Comparison of ENCODE assay signal across 8 mouse cellular contexts in genomic region chr3:115529918-115530317, GRCm38 (mm10).
DNase-seq lines count a peak whose midpoint lies in the region; ATAC-seq and TF ChIP-seq lines count a peak whose summit lies in the region.

No protein-coding gene starts in this region.

- H3K9ac ChIP-seq in heart, adult 2 months (ENCODE audit: low read depth, low read length), result no peak overlapping the region
- no peak overlapping the region for H3K9ac ChIP-seq in midbrain, postnatal 0 days (replicated peaks; ENCODE audit: low read length, poor library complexity, severe bottlenecking)
- no peak overlapping the region for H3K9ac ChIP-seq in midbrain, embryonic 13.5 days (replicated peaks)

- TF ChIP-seq EP300 in heart, adult 2 months (IDR thresholded peaks at IDR 0.05; ENCODE audit: insufficient read depth, low read depth, low read length), result no peak

- 41% methylated on average over 4 of the region's 4 CpGs for WGBS in heart, adult 2 months
- 56% methylated on average over 4 of the region's 4 CpGs for WGBS in midbrain, postnatal 0 days
- 56% methylated on average over 4 of the region's 4 CpGs for WGBS in midbrain, embryonic 13.5 days

- H3K9me3 ChIP-seq in midbrain, postnatal 0 days (ENCODE audit: low read length), result no peaks in the 10 kb centered on the region
- H3K9me3 ChIP-seq in midbrain, embryonic 13.5 days, result no peaks in the 10 kb centered on the region

- TF ChIP-seq POLR2A in heart, adult 2 months (IDR thresholded peaks at IDR 0.05; ENCODE audit: insufficient read depth, low read depth, low read length), result no peak
- TF ChIP-seq POLR2A in cortical plate, adult 2 months (IDR thresholded peaks at IDR 0.05; ENCODE audit: extremely low read depth, insufficient read depth, low read length), result no peak

- H3K4me1 ChIP-seq in heart, adult 2 months (ENCODE audit: control insufficient read depth, insufficient read depth, low read length), result no peaks in the 10 kb centered on the region
- H3K4me1 ChIP-seq in midbrain, postnatal 0 days (ENCODE audit: insufficient read depth, low read length), result no peaks in the 10 kb centered on the region
- H3K4me1 ChIP-seq in midbrain, embryonic 13.5 days (replicated peaks), result no peaks in the 10 kb centered on the region
- H3K4me1 ChIP-seq in cortical plate, adult 2 months (ENCODE audit: control insufficient read depth, insufficient read depth, low read length), result no peaks in the 10 kb centered on the region; the same call in 1 of the 2 replicates

- H3K79me2 ChIP-seq in heart, adult 2 months (replicated peaks; ENCODE audit: control insufficient read depth, insufficient read depth, low read length), result no peaks in the 10 kb centered on the region

- intact Hi-C loops in heart, adult 2 months (cut with DNase I), result loop anchor here (5.0 kb wide), 1 partner anchor 112 kb away; no protein-coding TSS in a partner anchor
- intact Hi-C loops in heart, postnatal 25 days (cut with DNase I), result no loop called here

- no peak for ATAC-seq in midbrain, postnatal 0 days (ENCODE audit: low FRiP score)
- ATAC-seq in midbrain, embryonic 13.5 days, result no peak
- no peak for ATAC-seq in inflammation-experienced regulatory T-cells, adult 6 months

- H3K36me3 ChIP-seq in heart, adult 2 months (ENCODE audit: control insufficient read depth, insufficient read depth, low read length), result no peaks in the 10 kb centered on the region
- H3K36me3 ChIP-seq in midbrain, postnatal 0 days (ENCODE audit: insufficient read depth, low read length), result no peaks in the 10 kb centered on the region
- H3K36me3 ChIP-seq in midbrain, embryonic 13.5 days, result no peaks in the 10 kb centered on the region

- peak; percentile 55 for TF ChIP-seq CTCF in heart, adult 2 months (IDR thresholded peaks at IDR 0.05)
- TF ChIP-seq CTCF in midbrain, postnatal 0 days (IDR thresholded peaks at IDR 0.05), result peak; percentile 51
- peak; percentile 55 for TF ChIP-seq CTCF in cortical plate, adult 2 months (IDR thresholded peaks at IDR 0.05; ENCODE audit: extremely low read depth, insufficient read depth, low read length)

- no peak overlapping the region for H3K4me3 ChIP-seq in heart, adult 2 months
- no peak overlapping the region for H3K4me3 ChIP-seq in midbrain, postnatal 0 days (ENCODE audit: low read depth, low read length)
- no peak overlapping the region for H3K4me3 ChIP-seq in midbrain, embryonic 13.5 days (replicated peaks)
- H3K4me3 ChIP-seq in cortical plate, adult 2 months (ENCODE audit: insufficient read depth, low read length), result no peak overlapping the region

- DNase-seq in heart, adult 2 months, result no peak
- no peak for DNase-seq in heart, postnatal 25 days (ENCODE audit: low spot score)
- DNase-seq in midbrain, postnatal 0 days (ENCODE audit: low spot score), result no peak
- DNase-seq in spleen, postnatal 10 days (ENCODE audit: low spot score in 2 of 2), result peak; percentile 12 to 69
- DNase-seq in urinary bladder, postnatal 4 days (ENCODE audit: low spot score in 2 of 2), result no peak

- H3K4me2 ChIP-seq in midbrain, postnatal 0 days (ENCODE audit: low read depth, low read length, poor library complexity, severe bottlenecking), result no peak overlapping the region
- no peak overlapping the region for H3K4me2 ChIP-seq in midbrain, embryonic 13.5 days (replicated peaks)

- no peaks in the 10 kb centered on the region for H3K27me3 ChIP-seq in heart, adult 2 months (ENCODE audit: control insufficient read depth, insufficient read depth, low read length)
- no peaks in the 10 kb centered on the region for H3K27me3 ChIP-seq in midbrain, postnatal 0 days (ENCODE audit: insufficient read depth, low read length)
- H3K27me3 ChIP-seq in midbrain, embryonic 13.5 days, result no peaks in the 10 kb centered on the region

- H3K27ac ChIP-seq in heart, adult 2 months, result no peak overlapping the region
- H3K27ac ChIP-seq in midbrain, postnatal 0 days (ENCODE audit: low read depth, low read length), result no peak overlapping the region
- no peak overlapping the region for H3K27ac ChIP-seq in midbrain, embryonic 13.5 days
- H3K27ac ChIP-seq in cortical plate, adult 2 months (ENCODE audit: insufficient read depth, low read length), result no peak overlapping the region

Comparison
In these comparisons a context has a peak if more than half of its experiments do, and no peak if none do; other contexts are left out.
1. DNase-seq: peak in spleen, postnatal 10 days (2 of 2); none in heart, adult 2 months (0 of 2), heart, postnatal 25 days (single experiment), midbrain, postnatal 0 days (single experiment) and urinary bladder, postnatal 4 days (0 of 2).
2. Peak in every context shown above with its lines, with median percentiles within 50 percentile points of each other: CTCF ChIP-seq.